Mouse (Mus musculus) megakaryocyte, embryonic 14.5 days (primary cell): ENCODE results near the gene Ddx46.

ENCODE experiments used
- FLI1 ChIP-seq: IDR thresholded peaks from 2 replicates; pipeline ENCODE4 v1.6.1; 2012; ENCODE audit warnings: low read length, inconsistent platforms, mixed read lengths
- GATA1 ChIP-seq: IDR thresholded peaks from 3 replicates; pipeline ENCODE4 v1.6.1; 2012; ENCODE audit warnings: mixed read lengths, low read length, inconsistent platforms, borderline replicate concordance

- TF ChIP-seq GATA1 (no peak), FLI1 (no peak)
Measured at GRCm38 (mm10) chr13:55715167-55715512, 80.3 kb downstream of the Ddx46 start.
